Mouse (Mus musculus): ENCODE measurements around the gene Tmem115. TPM values are rescaled to one million over a fixed set of nuclear protein-coding genes. Genes with fewer than 3 reads are reported as not detected.

Tmem115 gene
- polyA plus RNA-seq, 1 experiment: 63.5 TPM

GRCm38 (mm10) chr9:107508266-107508665 is 25.5 kb upstream of the Tmem115 start:
- H3K27ac ChIP-seq (ENCODE audit: insufficient read depth, low read depth, low read length): no peak overlapping the region
- no peaks in the 10 kb centered on the region for H3K36me3 ChIP-seq (ENCODE audit: control insufficient read depth, insufficient read depth, low read length)
- no peak overlapping the region for H3K4me3 ChIP-seq (ENCODE audit: low read depth, low read length)
- no peaks in the 10 kb centered on the region for H3K27me3 ChIP-seq (ENCODE audit: control insufficient read depth, insufficient read depth, low read length)
- 37% methylated on average over 10 of the region's 10 CpGs for WGBS
- H3K4me1 ChIP-seq (ENCODE audit: control insufficient read depth, insufficient read depth, insufficient read length, low read length): no peaks in the 10 kb centered on the region
- TF ChIP-seq CTCF (IDR thresholded peaks at IDR 0.05; ENCODE audit: extremely low read depth, insufficient read length, insufficient replicate concordance, low read depth, low read length) (no peak), POLR2A (IDR thresholded peaks at IDR 0.05; ENCODE audit: low read depth, low read length) (no peak)

- Histone ChIP-seq H3K4me1 (ENCODE audit: control insufficient read depth, insufficient read depth, insufficient read length, low read length) (no peaks in the 10 kb centered on the region), H3K36me3 (ENCODE audit: control insufficient read depth, insufficient read depth, low read length) (no peaks in the 10 kb centered on the region), H3K27ac (ENCODE audit: insufficient read depth, low read depth, low read length) (no peak overlapping the region), H3K27me3 (ENCODE audit: control insufficient read depth, insufficient read depth, low read length) (no peaks in the 10 kb centered on the region), H3K4me3 (ENCODE audit: low read depth, low read length) (no peak overlapping the region)
- 72% methylated on average over 14 of the region's 14 CpGs for WGBS
- TF ChIP-seq POLR2A (IDR thresholded peaks at IDR 0.05; ENCODE audit: low read depth, low read length): no peak
- TF ChIP-seq CTCF (IDR thresholded peaks at IDR 0.05; ENCODE audit: extremely low read depth, insufficient read length, insufficient replicate concordance, low read depth, low read length): no peak
Observed at GRCm38 (mm10) chr9:107510384-107511100, 23.2 kb upstream of the Tmem115 start.

- no peaks in the 10 kb centered on the region for H3K4me1 ChIP-seq (ENCODE audit: control insufficient read depth, insufficient read depth, insufficient read length, low read length)
- 62% methylated on average over 8 of the region's 8 CpGs for WGBS
- no peak overlapping the region for H3K27ac ChIP-seq (ENCODE audit: insufficient read depth, low read depth, low read length)
- H3K36me3 ChIP-seq (ENCODE audit: control insufficient read depth, insufficient read depth, low read length): no peaks in the 10 kb centered on the region
- H3K4me3 ChIP-seq (ENCODE audit: low read depth, low read length): no peak overlapping the region
- TF ChIP-seq CTCF (IDR thresholded peaks at IDR 0.05; ENCODE audit: extremely low read depth, insufficient read length, insufficient replicate concordance, low read depth, low read length) (no peak), POLR2A (IDR thresholded peaks at IDR 0.05; ENCODE audit: low read depth, low read length) (no peak)
- no peaks in the 10 kb centered on the region for H3K27me3 ChIP-seq (ENCODE audit: control insufficient read depth, insufficient read depth, low read length)
Observed at GRCm38 (mm10) chr9:107511436-107511835, 22.3 kb upstream of the Tmem115 start.

GRCm38 (mm10) chr9:107512326-107512725 is 21.4 kb upstream of the Tmem115 start:
- WGBS: 86% methylated on average over 16 of the region's 16 CpGs
- TF ChIP-seq POLR2A (IDR thresholded peaks at IDR 0.05; ENCODE audit: low read depth, low read length) (no peak), CTCF (IDR thresholded peaks at IDR 0.05; ENCODE audit: extremely low read depth, insufficient read length, insufficient replicate concordance, low read depth, low read length) (no peak)
- Histone ChIP-seq H3K4me1 (ENCODE audit: control insufficient read depth, insufficient read depth, insufficient read length, low read length) (no peaks in the 10 kb centered on the region), H3K4me3 (ENCODE audit: low read depth, low read length) (no peak overlapping the region), H3K36me3 (ENCODE audit: control insufficient read depth, insufficient read depth, low read length) (no peaks in the 10 kb centered on the region), H3K27ac (ENCODE audit: insufficient read depth, low read depth, low read length) (no peak overlapping the region), H3K27me3 (ENCODE audit: control insufficient read depth, insufficient read depth, low read length) (no peaks in the 10 kb centered on the region)

- H3K27me3 ChIP-seq (ENCODE audit: control insufficient read depth, insufficient read depth, low read length): no peaks in the 10 kb centered on the region
- no peak overlapping the region for H3K27ac ChIP-seq (ENCODE audit: insufficient read depth, low read depth, low read length)
- no peaks in the 10 kb centered on the region for H3K36me3 ChIP-seq (ENCODE audit: control insufficient read depth, insufficient read depth, low read length)
- H3K4me3 ChIP-seq (ENCODE audit: low read depth, low read length): no peak overlapping the region
- H3K4me1 ChIP-seq (ENCODE audit: control insufficient read depth, insufficient read depth, insufficient read length, low read length): no peaks in the 10 kb centered on the region
- 19% methylated on average over 14 of the region's 14 CpGs for WGBS
- TF ChIP-seq POLR2A (IDR thresholded peaks at IDR 0.05; ENCODE audit: low read depth, low read length): no peak
- peak; percentile 98 for TF ChIP-seq CTCF (IDR thresholded peaks at IDR 0.05; ENCODE audit: extremely low read depth, insufficient read length, insufficient replicate concordance, low read depth, low read length)
Observed at GRCm38 (mm10) chr9:107514303-107514955, 19.3 kb upstream of the Tmem115 start.

- Histone ChIP-seq H3K27me3 (ENCODE audit: control insufficient read depth, insufficient read depth, low read length) (no peaks in the 10 kb centered on the region), H3K4me1 (ENCODE audit: control insufficient read depth, insufficient read depth, insufficient read length, low read length) (peaks cover 16% of the 10 kb centered on the region), H3K36me3 (ENCODE audit: control insufficient read depth, insufficient read depth, low read length) (no peaks in the 10 kb centered on the region), H3K4me3 (ENCODE audit: low read depth, low read length) (no peak overlapping the region), H3K27ac (ENCODE audit: insufficient read depth, low read depth, low read length) (no peak overlapping the region)
- 70% methylated on average over 6 of the region's 6 CpGs for WGBS
- TF ChIP-seq POLR2A (IDR thresholded peaks at IDR 0.05; ENCODE audit: low read depth, low read length): no peak
- no peak for TF ChIP-seq CTCF (IDR thresholded peaks at IDR 0.05; ENCODE audit: extremely low read depth, insufficient read length, insufficient replicate concordance, low read depth, low read length)
Observed at GRCm38 (mm10) chr9:107520331-107520730, 13.4 kb upstream of the Tmem115 start.

- 48% methylated on average over 5 of the region's 5 CpGs for WGBS
- peaks cover 17% of the 10 kb centered on the region for H3K4me1 ChIP-seq (ENCODE audit: control insufficient read depth, insufficient read depth, insufficient read length, low read length)
- TF ChIP-seq POLR2A (IDR thresholded peaks at IDR 0.05; ENCODE audit: low read depth, low read length) (no peak), CTCF (IDR thresholded peaks at IDR 0.05; ENCODE audit: extremely low read depth, insufficient read length, insufficient replicate concordance, low read depth, low read length) (no peak)
- 0 out of 2 replicates have a peak, but pooled peaks cover under 1% of the 10 kb centered on the region for H3K27me3 ChIP-seq (ENCODE audit: control insufficient read depth, insufficient read depth, low read length)
- H3K36me3 ChIP-seq (ENCODE audit: control insufficient read depth, insufficient read depth, low read length): no peaks in the 10 kb centered on the region
- H3K27ac ChIP-seq (ENCODE audit: insufficient read depth, low read depth, low read length): no peak overlapping the region
- H3K4me3 ChIP-seq (ENCODE audit: low read depth, low read length): no peak overlapping the region
Observed at GRCm38 (mm10) chr9:107521190-107521589, 12.6 kb upstream of the Tmem115 start.
